Mouse (Mus musculus): ENCODE results near the gene Pdzd8. TPM values are rescaled to one million over a fixed set of nuclear protein-coding genes. Genes with fewer than 3 reads are reported as not detected.

Pdzd8 gene
- polyA plus RNA-seq, 1 experiment from 2014 or later = 10.4 TPM

- WGBS = 97% methylated on average over 13 of the region's 14 CpGs
- Histone ChIP-seq H3K27ac (replicated peaks) (no peak within 1 kb of the TSS), H3K9me3 (no peaks in the 10 kb centered on the region), H3K9ac (no peak within 1 kb of the TSS), H3K4me3 (no peak within 1 kb of the TSS), H3K4me1 (replicated peaks) (no peaks in the 10 kb centered on the region), H3K36me3 (peaks cover 11% of the 10 kb centered on the region), H3K4me2 (no peak within 1 kb of the TSS), H3K27me3 (no peaks in the 10 kb centered on the region)
- ATAC-seq (ENCODE audit: low read depth) = no peak
These were observed 23.6 kb downstream of the Pdzd8 start, which contains the start of gene Rps12-ps3 for GRCm38 (mm10) chr19:59321990-59322389. Gene Rps12-ps3 (plus strand): TSS chr19:59322290.

GRCm38 (mm10) chr19:59316571-59316970 is 29.0 kb downstream of the Pdzd8 start:
- no peak overlapping the region for H3K4me3 ChIP-seq
- no peaks in the 10 kb centered on the region for H3K4me1 ChIP-seq (replicated peaks)
- ATAC-seq (ENCODE audit: low read depth) = no peak
- H3K27ac ChIP-seq (replicated peaks) = no peak overlapping the region
- H3K36me3 ChIP-seq = peaks cover 2% of the 10 kb centered on the region; the same call in 1 of the 2 replicates
- no peaks in the 10 kb centered on the region for H3K9me3 ChIP-seq
- H3K4me2 ChIP-seq = no peak overlapping the region
- H3K9ac ChIP-seq = no peak overlapping the region
- H3K27me3 ChIP-seq = no peaks in the 10 kb centered on the region

DNA sequence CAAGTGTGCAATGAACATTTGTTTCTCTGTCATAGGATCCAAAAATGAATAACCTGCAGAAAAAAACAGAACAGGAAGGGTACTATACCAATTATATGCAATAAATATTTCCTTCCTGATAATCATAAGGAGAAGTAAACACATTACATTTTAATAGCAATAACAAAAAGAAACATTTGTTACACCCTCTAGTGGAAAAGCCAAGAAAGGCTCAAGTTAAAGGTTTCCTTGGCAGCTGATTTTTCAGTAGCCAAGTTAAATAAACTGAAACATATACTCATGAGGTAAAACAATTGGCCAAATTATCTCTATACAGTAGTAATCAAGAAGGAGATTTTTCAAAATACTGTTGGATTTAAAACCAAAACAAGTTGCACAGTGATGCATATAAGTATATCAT is 30.3 kb downstream of the Pdzd8 start:
- Histone ChIP-seq H3K9ac (no peak overlapping the region), H3K4me1 (replicated peaks) (no peaks in the 10 kb centered on the region), H3K27ac (replicated peaks) (no peak overlapping the region), H3K9me3 (no peaks in the 10 kb centered on the region), H3K27me3 (no peaks in the 10 kb centered on the region), H3K4me2 (no peak overlapping the region), H3K36me3 (peaks cover 2% of the 10 kb centered on the region; the same call in 1 of the 2 replicates), H3K4me3 (no peak overlapping the region)
- ATAC-seq (ENCODE audit: low read depth) = no peak

GRCm38 (mm10) chr19:59292183-59292839 is 53.3 kb downstream of the Pdzd8 start:
- H3K4me2 ChIP-seq = no peak overlapping the region
- no peak overlapping the region for H3K9ac ChIP-seq
- no peaks in the 10 kb centered on the region for H3K36me3 ChIP-seq
- H3K4me3 ChIP-seq = no peak overlapping the region
- H3K27me3 ChIP-seq = no peaks in the 10 kb centered on the region
- WGBS = 93% methylated on average over 5 of the region's 5 CpGs
- H3K27ac ChIP-seq (replicated peaks) = no peak overlapping the region
- no peaks in the 10 kb centered on the region for H3K9me3 ChIP-seq
- no peak for ATAC-seq (ENCODE audit: low read depth)
- 0 out of 2 replicates have a peak, but pooled peaks cover 5% of the 10 kb centered on the region for H3K4me1 ChIP-seq (replicated peaks)

GRCm38 (mm10) chr19:59289811-59290210 is 55.8 kb downstream of the Pdzd8 start:
- H3K4me3 ChIP-seq = no peak overlapping the region
- no peak overlapping the region for H3K4me2 ChIP-seq
- H3K9me3 ChIP-seq = no peaks in the 10 kb centered on the region
- 0 out of 2 replicates have a peak, but pooled peaks cover 5% of the 10 kb centered on the region for H3K4me1 ChIP-seq (replicated peaks)
- no peak overlapping the region for H3K27ac ChIP-seq (replicated peaks)
- no peaks in the 10 kb centered on the region for H3K36me3 ChIP-seq
- ATAC-seq (ENCODE audit: low read depth) = no peak
- H3K27me3 ChIP-seq = no peaks in the 10 kb centered on the region
- WGBS = 79% methylated on average over 6 of the region's 6 CpGs
- no peak overlapping the region for H3K9ac ChIP-seq

DNA sequence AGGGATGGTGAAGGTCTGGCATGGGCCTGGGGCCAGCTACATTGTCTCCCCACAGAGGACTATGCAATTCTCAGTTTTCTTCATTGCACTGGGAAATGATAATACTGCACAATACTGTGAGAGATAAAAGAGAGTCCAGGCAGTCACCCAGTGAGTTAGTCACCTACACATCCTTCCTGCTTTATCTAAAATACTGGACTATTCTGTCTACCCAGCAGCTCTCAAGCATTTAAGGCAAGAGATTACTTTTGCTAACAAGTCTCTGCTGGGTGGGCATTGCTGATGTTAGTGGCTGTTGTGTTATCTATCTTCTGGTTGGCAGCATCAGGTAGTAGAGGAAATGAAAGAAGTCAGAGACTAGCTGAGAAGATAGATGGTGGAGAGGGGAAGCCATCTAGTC is 56.5 kb downstream of the Pdzd8 start:
- Histone ChIP-seq H3K9me3 (no peaks in the 10 kb centered on the region), H3K9ac (no peak overlapping the region), H3K4me2 (no peak overlapping the region), H3K4me3 (no peak overlapping the region), H3K27me3 (no peaks in the 10 kb centered on the region), H3K36me3 (no peaks in the 10 kb centered on the region), H3K4me1 (replicated peaks) (0 out of 2 replicates have a peak, but pooled peaks cover 5% of the 10 kb centered on the region), H3K27ac (replicated peaks) (no peak overlapping the region)
- ATAC-seq (ENCODE audit: low read depth) = no peak

- Histone ChIP-seq H3K9ac (no peak overlapping the region), H3K27ac (replicated peaks) (no peak overlapping the region), H3K4me3 (no peak overlapping the region), H3K36me3 (no peaks in the 10 kb centered on the region), H3K9me3 (no peaks in the 10 kb centered on the region), H3K4me1 (replicated peaks) (no peaks in the 10 kb centered on the region), H3K4me2 (no peak overlapping the region), H3K27me3 (no peaks in the 10 kb centered on the region)
- ATAC-seq (ENCODE audit: low read depth) = no peak
- WGBS = 88% methylated on average over 3 of the region's 3 CpGs
These were observed 63.6 kb downstream of the Pdzd8 start for GRCm38 (mm10) chr19:59282001-59282400.

GRCm38 (mm10) chr19:59280841-59281240 is 64.7 kb downstream of the Pdzd8 start:
- H3K9me3 ChIP-seq = no peaks in the 10 kb centered on the region
- H3K27ac ChIP-seq (replicated peaks) = no peak overlapping the region
- H3K36me3 ChIP-seq = no peaks in the 10 kb centered on the region
- no peaks in the 10 kb centered on the region for H3K4me1 ChIP-seq (replicated peaks)
- no peak for ATAC-seq (ENCODE audit: low read depth)
- no peak overlapping the region for H3K4me2 ChIP-seq
- no peak overlapping the region for H3K9ac ChIP-seq
- no peaks in the 10 kb centered on the region for H3K27me3 ChIP-seq
- H3K4me3 ChIP-seq = no peak overlapping the region

DNA sequence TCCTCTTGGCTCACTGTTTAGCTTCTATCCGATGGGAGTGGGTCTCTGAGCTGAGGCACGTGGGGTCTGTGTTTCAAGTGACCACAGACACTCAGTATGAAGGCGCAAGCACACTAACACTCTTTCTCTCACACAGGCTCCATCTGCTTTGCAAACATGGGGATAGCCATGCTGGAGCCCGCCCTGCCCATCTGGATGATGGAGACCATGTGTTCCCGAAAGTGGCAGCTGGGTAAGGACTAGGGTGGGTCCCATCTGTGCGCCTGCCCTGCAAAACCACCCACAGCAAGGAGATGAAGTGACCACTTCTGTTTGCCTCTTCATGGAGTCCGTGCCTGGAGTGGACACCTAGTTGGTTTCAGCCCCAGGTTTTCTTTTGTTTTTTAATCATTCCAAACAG is 69.2 kb downstream of the Pdzd8 start:
- 78% methylated on average over 7 of the region's 7 CpGs for WGBS
- H3K27me3 ChIP-seq = no peaks in the 10 kb centered on the region
- H3K4me3 ChIP-seq = no peak overlapping the region
- ATAC-seq (ENCODE audit: low read depth) = no peak
- no peak overlapping the region for H3K4me2 ChIP-seq
- no peaks in the 10 kb centered on the region for H3K4me1 ChIP-seq (replicated peaks)
- no peaks in the 10 kb centered on the region for H3K9me3 ChIP-seq
- H3K9ac ChIP-seq = no peak overlapping the region
- no peak overlapping the region for H3K27ac ChIP-seq (replicated peaks)
- no peaks in the 10 kb centered on the region for H3K36me3 ChIP-seq

DNA sequence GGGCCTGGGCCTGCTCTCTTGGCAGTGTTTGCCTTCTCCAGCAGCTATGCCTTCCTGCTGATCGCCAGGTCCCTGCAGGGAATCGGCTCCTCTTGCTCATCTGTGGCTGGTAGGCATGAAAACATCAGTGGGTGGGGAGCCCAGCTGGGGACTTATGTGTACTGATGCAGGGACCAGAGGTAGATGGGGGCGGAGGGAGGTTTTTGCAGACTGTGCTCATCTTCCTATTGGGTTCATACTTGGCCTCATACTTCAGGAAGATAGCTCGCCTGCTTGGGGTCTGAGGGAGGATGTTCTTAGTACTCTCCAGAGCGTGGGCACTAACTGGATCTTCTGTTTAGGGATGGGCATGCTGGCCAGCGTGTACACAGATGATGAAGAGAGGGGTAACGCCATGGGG is 72.4 kb downstream of the Pdzd8 start:
- Histone ChIP-seq H3K36me3 (no peaks in the 10 kb centered on the region), H3K9ac (no peak overlapping the region), H3K4me1 (replicated peaks) (no peaks in the 10 kb centered on the region), H3K27me3 (no peaks in the 10 kb centered on the region), H3K4me3 (no peak overlapping the region), H3K27ac (replicated peaks) (no peak overlapping the region), H3K4me2 (no peak overlapping the region), H3K9me3 (no peaks in the 10 kb centered on the region)
- 92% methylated on average over 7 of the region's 7 CpGs for WGBS
- ATAC-seq (ENCODE audit: low read depth) = no peak

- no peak for ATAC-seq (ENCODE audit: low read depth)
- no peaks in the 10 kb centered on the region for H3K36me3 ChIP-seq
- H3K9ac ChIP-seq = no peak overlapping the region
- WGBS = 16% methylated on average over 5 of the region's 5 CpGs
- no peak overlapping the region for H3K4me3 ChIP-seq
- H3K4me1 ChIP-seq (replicated peaks) = peaks cover 17% of the 10 kb centered on the region
- H3K9me3 ChIP-seq = no peaks in the 10 kb centered on the region
- peaks cover 15% of the 10 kb centered on the region for H3K27me3 ChIP-seq
- H3K4me2 ChIP-seq = no peak overlapping the region
- peak overlapping the region; percentile 7; the same call in 1 of the 2 replicates for H3K27ac ChIP-seq (replicated peaks)
These were observed 78.1 kb downstream of the Pdzd8 start for GRCm38 (mm10) chr19:59267417-59267963.

- H3K4me1 ChIP-seq (replicated peaks) = peaks cover 23% of the 10 kb centered on the region
- no peak overlapping the region for H3K4me2 ChIP-seq
- no peaks in the 10 kb centered on the region for H3K36me3 ChIP-seq
- no peak overlapping the region for H3K4me3 ChIP-seq
- no peaks in the 10 kb centered on the region for H3K9me3 ChIP-seq
- peaks cover 31% of the 10 kb centered on the region for H3K27me3 ChIP-seq
- WGBS = 64% methylated on average over 6 of the region's 6 CpGs
- no peak overlapping the region for H3K27ac ChIP-seq (replicated peaks)
- no peak for ATAC-seq (ENCODE audit: low read depth)
- H3K9ac ChIP-seq = no peak overlapping the region
These were observed 79.7 kb downstream of the Pdzd8 start for GRCm38 (mm10) chr19:59265907-59266306.
